Mouse (Mus musculus) MEL (cell line): ENCODE measurements around the gene Hes2. TPM values are rescaled to one million over a fixed set of nuclear protein-coding genes. Genes with fewer than 3 reads are reported as not detected.

Experiments used
- DNase-seq: peaks from one replicate; pipeline ENCODE4 v3.0.0; 2011; ENCODE audit warnings: low read depth, low spot score
- H3K27ac ChIP-seq: 2 replicates; pipeline ENCODE4 v1.5.1; 2012; ENCODE audit warnings: low read depth, mild to moderate bottlenecking, control low read depth, low read length, moderate library complexity; ENCODE audit not compliant: control insufficient read depth
- H3K27me3 ChIP-seq, 2 experiments: fragments of 150-350 bp in 1 of 2; sonication (generic) in 1 of 2; 2 replicates each; pipeline ENCODE4 v1.6.1; 2012; ENCODE audit warnings: low read length in 2 of 2, mild to moderate bottlenecking in 2 of 2, improper control_type of control experiment in 1 of 2, moderate library complexity in 1 of 2; ENCODE audit not compliant: insufficient read depth in 2 of 2, control insufficient read depth in 1 of 2
- H3K36me3 ChIP-seq, 2 experiments: 2 replicates each; pipeline ENCODE4 v1.6.1; 2012 to 2014; ENCODE audit warnings: low read length in 2 of 2, improper control_type of control experiment in 1 of 2, inconsistent platforms in 1 of 2, mild to moderate bottlenecking in 1 of 2; ENCODE audit not compliant: insufficient read depth in 2 of 2, control insufficient read depth in 1 of 2
- H3K4me1 ChIP-seq, 2 experiments: fragments of 150-350 bp in 1 of 2; sonication (generic) in 1 of 2; 2 replicates each; pipeline ENCODE4 v1.6.1; 2012; ENCODE audit warnings: low read length in 2 of 2, improper control_type of control experiment in 1 of 2, mild to moderate bottlenecking in 1 of 2; ENCODE audit not compliant: insufficient read depth in 2 of 2, control insufficient read depth in 1 of 2
- H3K4me3 ChIP-seq, 2 experiments: fragments of 150-350 bp in 1 of 2; sonication (generic) in 1 of 2; 2 replicates each; pipeline ENCODE4 v1.5.1; 2012; ENCODE audit warnings: low read depth in 2 of 2, low read length in 2 of 2, mild to moderate bottlenecking in 2 of 2, moderate library complexity in 2 of 2, control low read depth in 1 of 2, improper control_type of control experiment in 1 of 2; ENCODE audit not compliant: control insufficient read depth in 1 of 2, insufficient read depth in 1 of 2
- H3K79me2 ChIP-seq: 2 replicates; pipeline ENCODE4 v1.6.1; 2012; ENCODE audit warnings: mild to moderate bottlenecking, low read length, moderate library complexity; ENCODE audit not compliant: control insufficient read depth, poor library complexity, insufficient read depth
- H3K9ac ChIP-seq: 2 replicates; pipeline ENCODE4 v1.6.1; 2012; ENCODE audit warnings: low read depth, mild to moderate bottlenecking, control low read depth, low read length, moderate library complexity; ENCODE audit not compliant: control insufficient read depth, poor library complexity, severe bottlenecking
- H3K9me3 ChIP-seq: fragments of 150-350 bp; sonication (generic); replicated peaks from 2 replicates; pipeline ENCODE4 v1.6.1; 2012; ENCODE audit warnings: mild to moderate bottlenecking, low read length, improper control_type of control experiment, moderate library complexity; ENCODE audit not compliant: insufficient read depth
- BHLHE40 ChIP-seq: IDR thresholded peaks from 2 replicates; pipeline ENCODE4 v1.6.1; 2012; ENCODE audit warnings: low read depth, mild to moderate bottlenecking, inconsistent platforms, low read length, improper control_type of control experiment, borderline replicate concordance
- CHD1 ChIP-seq: IDR thresholded peaks from 2 replicates; pipeline ENCODE4 v1.6.1; 2012; ENCODE audit warnings: low read depth, mild to moderate bottlenecking, inconsistent platforms, low read length, improper control_type of control experiment
- CHD2 ChIP-seq: IDR thresholded peaks from 2 replicates; pipeline ENCODE4 v1.6.1; 2011; ENCODE audit warnings: low read length, improper control_type of control experiment
- CTCF ChIP-seq, 3 experiments: IDR thresholded peaks in 2 of 3; conservative IDR thresholded peaks in 1 of 3; 2 replicates each; pipeline ENCODE4 v1.5.1; 2011 to 2012; ENCODE audit warnings: low read length in 3 of 3, low read depth in 2 of 3, mild to moderate bottlenecking in 2 of 3, improper control_type of control experiment in 1 of 3, inconsistent platforms in 1 of 3, mixed read lengths in 1 of 3, moderate library complexity in 1 of 3; ENCODE audit not compliant: control insufficient read depth in 1 of 3, insufficient read depth in 1 of 3, poor library complexity in 1 of 3, severe bottlenecking in 1 of 3
- ELF1 ChIP-seq: IDR thresholded peaks from 2 replicates; pipeline ENCODE4 v1.6.1; 2014; ENCODE audit warnings: low read depth, mild to moderate bottlenecking, inconsistent platforms, low read length, improper control_type of control experiment, moderate library complexity
- EP300 ChIP-seq, 2 experiments: IDR thresholded peaks; 2 replicates each; pipeline ENCODE4 v1.6.1; 2011; ENCODE audit warnings: improper control_type of control experiment in 2 of 2, low read length in 2 of 2, low read depth in 1 of 2, mild to moderate bottlenecking in 1 of 2
- ETS1 ChIP-seq: IDR thresholded peaks from 2 replicates; pipeline ENCODE4 v1.6.1; 2012; ENCODE audit warnings: low read depth, mild to moderate bottlenecking, inconsistent platforms, low read length, improper control_type of control experiment, moderate library complexity
- GABPA ChIP-seq: IDR thresholded peaks from 2 replicates; pipeline ENCODE4 v1.6.1; 2012; ENCODE audit warnings: low read depth, mild to moderate bottlenecking, inconsistent platforms, low read length, improper control_type of control experiment, moderate library complexity
- HCFC1 ChIP-seq: IDR thresholded peaks from 2 replicates; pipeline ENCODE4 v1.6.1; 2012; ENCODE audit warnings: low read depth, mild to moderate bottlenecking, inconsistent platforms, low read length, improper control_type of control experiment, moderate library complexity
- JUND ChIP-seq: IDR thresholded peaks from 2 replicates; pipeline ENCODE4 v1.6.1; 2011; ENCODE audit warnings: low read depth, mild to moderate bottlenecking, improper control_type of control experiment, low read length
- MAFK ChIP-seq: IDR thresholded peaks from 2 replicates; pipeline ENCODE4 v1.6.1; 2011; ENCODE audit warnings: low read depth, mild to moderate bottlenecking, low read length, improper control_type of control experiment, borderline replicate concordance
- MAX ChIP-seq: IDR thresholded peaks from 2 replicates; pipeline ENCODE4 v1.6.1; 2011; ENCODE audit warnings: low read length, improper control_type of control experiment
- MAZ ChIP-seq: IDR thresholded peaks from 2 replicates; pipeline ENCODE4 v1.6.1; 2012; ENCODE audit warnings: low read depth, mild to moderate bottlenecking, inconsistent platforms, low read length, improper control_type of control experiment
- MXI1 ChIP-seq: IDR thresholded peaks from 2 replicates; pipeline ENCODE4 v1.6.1; 2011; ENCODE audit warnings: mild to moderate bottlenecking, low read depth, low read length, improper control_type of control experiment
- MYC ChIP-seq: IDR thresholded peaks from 2 replicates; pipeline ENCODE4 v1.6.1; 2011; ENCODE audit warnings: low read depth, mild to moderate bottlenecking, low read length, improper control_type of control experiment, moderate library complexity
- NELFE ChIP-seq: IDR thresholded peaks from 2 replicates; pipeline ENCODE4 v1.6.1; 2011; ENCODE audit warnings: low read depth, low read length, improper control_type of control experiment
- POLR2A ChIP-seq, 2 experiments: IDR thresholded peaks; 2 replicates each; pipeline ENCODE4 v1.6.1; 2011 to 2012; ENCODE audit warnings: low read length in 2 of 2, mild to moderate bottlenecking in 2 of 2, control low read depth in 1 of 2, improper control_type of control experiment in 1 of 2, low read depth in 1 of 2, moderate library complexity in 1 of 2; ENCODE audit not compliant: control insufficient read depth in 1 of 2, insufficient read depth in 1 of 2, poor library complexity in 1 of 2
- RAD21 ChIP-seq: IDR thresholded peaks from 2 replicates; pipeline ENCODE4 v1.6.1; 2011; ENCODE audit warnings: mild to moderate bottlenecking, low read depth, low read length, improper control_type of control experiment
- RCOR1 ChIP-seq: IDR thresholded peaks from 2 replicates; pipeline ENCODE4 v1.6.1; 2012; ENCODE audit warnings: low read depth, mild to moderate bottlenecking, inconsistent platforms, low read length, improper control_type of control experiment
- SIN3A ChIP-seq: IDR thresholded peaks from 2 replicates; pipeline ENCODE4 v1.6.1; 2012; ENCODE audit warnings: low read length, improper control_type of control experiment, inconsistent platforms
- SMC3 ChIP-seq: IDR thresholded peaks from 2 replicates; pipeline ENCODE4 v1.6.1; 2011; ENCODE audit warnings: low read depth, low read length, improper control_type of control experiment
- TCF12 ChIP-seq: IDR thresholded peaks from 2 replicates; pipeline ENCODE4 v1.6.1; 2014; ENCODE audit warnings: low read depth, mild to moderate bottlenecking, inconsistent platforms, low read length, improper control_type of control experiment, moderate library complexity
- USF1 ChIP-seq: IDR thresholded peaks from 2 replicates; pipeline ENCODE4 v1.6.1; 2014; ENCODE audit warnings: low read depth, mild to moderate bottlenecking, inconsistent platforms, low read length, improper control_type of control experiment, moderate library complexity
- USF2 ChIP-seq, 2 experiments: IDR thresholded peaks; 2 replicates each; pipeline ENCODE4 v1.6.1; 2011 to 2012; ENCODE audit warnings: improper control_type of control experiment in 2 of 2, low read length in 2 of 2, borderline replicate concordance in 1 of 2, inconsistent platforms in 1 of 2, low read depth in 1 of 2, mild to moderate bottlenecking in 1 of 2; ENCODE audit not compliant: insufficient read depth in 1 of 2
- ZC3H11A ChIP-seq: IDR thresholded peaks from 2 replicates; pipeline ENCODE4 v1.6.1; 2012; ENCODE audit warnings: low read depth, mild to moderate bottlenecking, inconsistent platforms, low read length, improper control_type of control experiment
- ZMIZ1 ChIP-seq: IDR thresholded peaks from 2 replicates; pipeline ENCODE4 v1.6.1; 2012; ENCODE audit warnings: low read depth, mild to moderate bottlenecking, inconsistent platforms, low read length, improper control_type of control experiment, moderate library complexity
- ZNF384 ChIP-seq: IDR thresholded peaks from 2 replicates; pipeline ENCODE4 v1.6.1; 2012; ENCODE audit warnings: low read depth, mild to moderate bottlenecking, inconsistent platforms, low read length, improper control_type of control experiment
- polyA plus RNA-seq, 2 experiments: library from polyadenylated mRNA; stranded (reverse) in 1 of 2; unstranded in 1 of 2; fragments of >175 nt in 1 of 2; fragments of >200 nt in 1 of 2; gene quantifications; 2 replicates each; pipeline versions ENCODE4 v1.2.1 to v1.2.4; 2012; ENCODE audit warnings: low replicate concordance in 2 of 2, low read depth in 1 of 2; ENCODE audit not compliant: insufficient read length in 2 of 2, insufficient read depth in 1 of 2, missing spikeins in 1 of 2
- total RNA-seq: library from RNA; depleted of rRNA; stranded (reverse); fragments of 300-350 nt; gene quantifications from 2 replicates; pipeline ENCODE4 v1.2.3, GENCODE M21; 2012

Gene Hes2
- total and polyA plus RNA-seq, 3 experiments: 0.28 TPM; not detected in 2

- H3K4me1 ChIP-seq: peaks cover 3 to 6% of the 10 kb centered on the region in 2 experiments; a peak in 3 of 4 replicates
- no peaks in the 10 kb centered on the region for H3K9me3 ChIP-seq
- peak; percentile 67 for DNase-seq
- TF ChIP-seq CHD2 (no peak), USF2 (IDR thresholded peaks at IDR 0.05; ENCODE audit: borderline replicate concordance in 1 of 2, insufficient read depth in 1 of 2, low read depth in 1 of 2, low read length in 2 of 2) (no peak), CTCF (IDR thresholded peaks at IDR 0.05 in 2 of 3, conservative IDR thresholded peaks at IDR 0.05 in 1 of 3; ENCODE audit: control insufficient read depth in 1 of 3, insufficient read depth in 1 of 3, low read depth in 2 of 3, low read length in 3 of 3, poor library complexity in 1 of 3, severe bottlenecking in 1 of 3) (peak; percentile 61 to 71 (median 64)), EP300 (IDR thresholded peaks at IDR 0.05; ENCODE audit: low read depth in 1 of 2, low read length in 2 of 2) (no peak), MXI1 (no peak), HCFC1 (no peak), RCOR1 (no peak), BHLHE40 (no peak), USF1 (no peak), TCF12 (no peak), ZMIZ1 (no peak), RAD21 (peak; percentile 32), ETS1 (no peak), MYC (no peak), ZNF384 (no peak), SIN3A (no peak), MAFK (no peak), POLR2A (IDR thresholded peaks at IDR 0.05; ENCODE audit: control insufficient read depth in 1 of 2, insufficient read depth in 1 of 2, low read depth in 1 of 2, low read length in 2 of 2, poor library complexity in 1 of 2) (no peak), ELF1 (no peak), GABPA (no peak), NELFE (no peak), SMC3 (peak; percentile 42)
- H3K4me3 ChIP-seq: no peak overlapping the region
- H3K9ac ChIP-seq: no peak overlapping the region
- no peak overlapping the region for H3K27ac ChIP-seq
- peaks cover 0 to 3% of the 10 kb centered on the region in 2 experiments; a peak in 1 of 4 replicates for H3K36me3 ChIP-seq
- H3K79me2 ChIP-seq: no peaks in the 10 kb centered on the region
- H3K27me3 ChIP-seq: no peaks in the 10 kb centered on the region
Measured at GRCm38 (mm10) chr4:152171543-152171942, 12.9 kb downstream of the Hes2 start.

- TF ChIP-seq JUND (0 out of 2 replicates have a peak, but pooled peaks have one; percentile 28), BHLHE40 (peak; percentile 14; the same call in 1 of the 2 replicates), MYC (0 out of 2 replicates have a peak, but pooled peaks have one; percentile 27), CHD1 (no peak), USF1 (no peak), ZMIZ1 (no peak), SMC3 (peak; percentile 81), MAX (no peak), ELF1 (no peak), ZC3H11A (peak; percentile 93), CTCF (IDR thresholded peaks at IDR 0.05 in 2 of 3, conservative IDR thresholded peaks at IDR 0.05 in 1 of 3; ENCODE audit: control insufficient read depth in 1 of 3, insufficient read depth in 1 of 3, low read depth in 2 of 3, low read length in 3 of 3, poor library complexity in 1 of 3, severe bottlenecking in 1 of 3) (peak; percentile 86 to 99 (median 94)), SIN3A (peak; percentile 62), MAZ (no peak)
- peaks cover 5% of the 10 kb centered on the region for H3K79me2 ChIP-seq
- peaks cover 3 to 12% of the 10 kb centered on the region in 2 experiments; a peak in 3 of 4 replicates for H3K4me1 ChIP-seq
- DNase-seq: peak; percentile 88
- H3K27ac ChIP-seq: no peak overlapping the region
- no peaks in the 10 kb centered on the region for H3K9me3 ChIP-seq
- H3K4me3 ChIP-seq: no peak overlapping the region
- H3K27me3 ChIP-seq: no peaks in the 10 kb centered on the region
- H3K36me3 ChIP-seq: peaks cover 0 to 7% of the 10 kb centered on the region in 2 experiments; a peak in 2 of 4 replicates
- no peak overlapping the region for H3K9ac ChIP-seq
Measured at GRCm38 (mm10) chr4:152173041-152173440, 14.4 kb downstream of the Hes2 start.
